Mouse (Mus musculus): ENCODE results near the gene Rimklb.

Rimklb gene

GRCm38 (mm10) chr6:122427456-122427855, 71.1 kb downstream of the Rimklb start:
- DNase-seq (ENCODE audit: low spot score in 2 of 2) = no peak

GRCm38 (mm10) chr6:122417015-122417414, 81.5 kb downstream of the Rimklb start:
- no peak for DNase-seq (ENCODE audit: low spot score in 2 of 2)

- DNase-seq (ENCODE audit: low spot score in 2 of 2) = no peak
These were observed 82.2 kb downstream of the Rimklb start for GRCm38 (mm10) chr6:122416347-122416746.

- no peak for DNase-seq (ENCODE audit: low spot score in 2 of 2)
These were observed 87.3 kb downstream of the Rimklb start for GRCm38 (mm10) chr6:122411281-122411680.

GRCm38 (mm10) chr6:122402240-122402639, 96.3 kb downstream of the Rimklb start:
- peak; percentile 29 to 54 for DNase-seq (ENCODE audit: low spot score in 2 of 2)

GRCm38 (mm10) chr6:122400263-122400662, 98.3 kb downstream of the Rimklb start:
- DNase-seq (ENCODE audit: low spot score in 2 of 2) = no peak

Data from right cerebral cortex, postnatal 10 days (tissue).